Mouse (Mus musculus) CH12.LX (cell line): ENCODE results near the gene Clic5. TPM values are rescaled to one million over a fixed set of nuclear protein-coding genes. Genes with fewer than 3 reads are reported as not detected.

Experiments
- DNase-seq: peaks from one replicate; pipeline ENCODE4 v3.0.0-alpha.2; 2013; ENCODE audit errors: extremely low read depth
- H3K27ac ChIP-seq: 2 replicates; pipeline ENCODE4 v1.5.1; 2012; ENCODE audit warnings: low read depth, mild to moderate bottlenecking, control low read depth, moderate library complexity; ENCODE audit not compliant: insufficient read depth
- H3K27me3 ChIP-seq: replicated peaks from 2 replicates; pipeline ENCODE3; 2012; ENCODE audit warnings: inconsistent platforms
- H3K36me3 ChIP-seq, 2 experiments: replicated peaks in 1 of 2; 2 replicates each; pipeline versions ENCODE3 to v1.6.1; 2012; ENCODE audit warnings: inconsistent platforms in 1 of 2, low read length in 1 of 2, mild to moderate bottlenecking in 1 of 2, mixed read lengths in 1 of 2, moderate library complexity in 1 of 2; ENCODE audit not compliant: control insufficient read depth in 1 of 2, insufficient read depth in 1 of 2
- H3K4me1 ChIP-seq, 2 experiments: 2 replicates each; pipeline ENCODE4 v1.6.1; 2012; ENCODE audit warnings: inconsistent platforms in 1 of 2, moderate library complexity in 1 of 2; ENCODE audit not compliant: insufficient read depth in 2 of 2, control insufficient read depth in 1 of 2
- H3K4me2 ChIP-seq: 2 replicates; pipeline ENCODE4 v1.6.1; 2012; ENCODE audit warnings: low read depth, mild to moderate bottlenecking, control low read depth; ENCODE audit not compliant: poor library complexity, insufficient read depth, severe bottlenecking
- H3K4me3 ChIP-seq, 3 experiments: fragments of 150-350 bp in 1 of 3; sonication (generic) in 1 of 3; replicated peaks in 1 of 3; 2 replicates each; pipeline versions ENCODE3 to v1.5.1; 2011 to 2012; ENCODE audit warnings: low read depth in 2 of 3, low read length in 2 of 3, mild to moderate bottlenecking in 2 of 3, moderate library complexity in 2 of 3, control low read depth in 1 of 3, improper control_type of control experiment in 1 of 3, inconsistent platforms in 1 of 3, mixed read lengths in 1 of 3; ENCODE audit not compliant: poor library complexity in 1 of 3
- H3K79me2 ChIP-seq: replicated peaks from 2 replicates; pipeline ENCODE4 v1.6.1; 2012; ENCODE audit warnings: mild to moderate bottlenecking, moderate library complexity; ENCODE audit not compliant: control insufficient read depth, poor library complexity, insufficient read depth, severe bottlenecking; ENCODE audit errors: extremely low read depth
- H3K9ac ChIP-seq: 2 replicates; pipeline ENCODE4 v1.6.1; 2012; ENCODE audit warnings: low read depth, mild to moderate bottlenecking, control low read depth, moderate library complexity; ENCODE audit not compliant: insufficient read depth
- H3K9me3 ChIP-seq: replicated peaks from 2 replicates; pipeline ENCODE3; 2012; ENCODE audit warnings: low read length, inconsistent platforms, mixed read lengths
- BHLHE40 ChIP-seq: IDR thresholded peaks from 2 replicates; pipeline ENCODE4 v1.6.1; 2011; ENCODE audit warnings: mild to moderate bottlenecking, low read depth, low read length, improper control_type of control experiment
- CHD1 ChIP-seq: IDR thresholded peaks from 2 replicates; pipeline ENCODE4 v1.6.1; 2012; ENCODE audit warnings: low read depth, low read length, improper control_type of control experiment, inconsistent platforms
- CHD2 ChIP-seq: IDR thresholded peaks from 2 replicates; pipeline ENCODE4 v1.6.1; 2011; ENCODE audit warnings: low read length, improper control_type of control experiment
- CTCF ChIP-seq, 2 experiments: IDR thresholded peaks in 1 of 2; conservative IDR thresholded peaks in 1 of 2; 2 replicates each; pipeline ENCODE4 v1.5.1; 2011 to 2012; ENCODE audit warnings: low read depth in 2 of 2, low read length in 2 of 2, improper control_type of control experiment in 1 of 2, inconsistent platforms in 1 of 2, mild to moderate bottlenecking in 1 of 2, moderate library complexity in 1 of 2
- E2F4 ChIP-seq: IDR thresholded peaks from 2 replicates; pipeline ENCODE4 v1.6.1; 2011; ENCODE audit warnings: low read depth, low read length, improper control_type of control experiment; ENCODE audit not compliant: insufficient replicate concordance
- ELF1 ChIP-seq: IDR thresholded peaks from 2 replicates; pipeline ENCODE4 v1.6.1; 2014; ENCODE audit warnings: low read depth, mild to moderate bottlenecking, inconsistent platforms, low read length, improper control_type of control experiment
- EP300 ChIP-seq: IDR thresholded peaks from 2 replicates; pipeline ENCODE4 v1.6.1; 2011; ENCODE audit warnings: low read length, improper control_type of control experiment
- ETS1 ChIP-seq: conservative IDR thresholded peaks from 2 replicates; pipeline ENCODE4 v1.6.1; 2012; ENCODE audit warnings: low read depth, mild to moderate bottlenecking, inconsistent platforms, low read length, improper control_type of control experiment, moderate library complexity
- HCFC1 ChIP-seq: IDR thresholded peaks from 2 replicates; pipeline ENCODE4 v1.6.1; 2012; ENCODE audit warnings: low read depth, mild to moderate bottlenecking, inconsistent platforms, low read length, improper control_type of control experiment
- JUN ChIP-seq: IDR thresholded peaks from 2 replicates; pipeline ENCODE4 v1.6.1; 2011; ENCODE audit warnings: low read depth, mild to moderate bottlenecking, low read length, improper control_type of control experiment, moderate library complexity; ENCODE audit not compliant: insufficient read depth
- JUND ChIP-seq: conservative IDR thresholded peaks from 2 replicates; pipeline ENCODE4 v1.6.1; 2011; ENCODE audit warnings: low read depth, low read length, improper control_type of control experiment
- KAT2A ChIP-seq: IDR thresholded peaks from 2 replicates; pipeline ENCODE4 v1.6.1; 2012; ENCODE audit warnings: low read length, improper control_type of control experiment, inconsistent platforms; ENCODE audit not compliant: insufficient replicate concordance
- MAFK ChIP-seq: IDR thresholded peaks from 2 replicates; pipeline ENCODE4 v1.6.1; 2011; ENCODE audit warnings: low read length, improper control_type of control experiment; ENCODE audit not compliant: insufficient replicate concordance
- MAZ ChIP-seq: IDR thresholded peaks from 2 replicates; pipeline ENCODE4 v1.6.1; 2012; ENCODE audit warnings: low read depth, mild to moderate bottlenecking, inconsistent platforms, low read length, improper control_type of control experiment, moderate library complexity
- MYC ChIP-seq: IDR thresholded peaks from 2 replicates; pipeline ENCODE4 v1.6.1; 2011; ENCODE audit warnings: low read depth, mild to moderate bottlenecking, improper control_type of control experiment, low read length
- NELFE ChIP-seq: IDR thresholded peaks from 2 replicates; pipeline ENCODE4 v1.6.1; 2011; ENCODE audit warnings: low read depth, low read length, improper control_type of control experiment
- NRF1 ChIP-seq: IDR thresholded peaks from 2 replicates; pipeline ENCODE4 v1.6.1; 2014; ENCODE audit warnings: low read depth, mild to moderate bottlenecking, inconsistent platforms, low read length, improper control_type of control experiment, moderate library complexity
- PAX5 ChIP-seq: IDR thresholded peaks from 2 replicates; pipeline ENCODE4 v1.6.1; 2012; ENCODE audit warnings: low read length, inconsistent platforms, mixed read lengths
- POLR2A ChIP-seq: IDR thresholded peaks from 2 replicates; pipeline ENCODE4 v1.6.1; 2011; ENCODE audit warnings: low read depth, mild to moderate bottlenecking, improper control_type of control experiment, low read length
- POLR2AphosphoS2 ChIP-seq: IDR thresholded peaks from 2 replicates; pipeline ENCODE4 v1.6.1; 2011; ENCODE audit warnings: low read depth, low read length, improper control_type of control experiment
- RAD21 ChIP-seq: IDR thresholded peaks from 2 replicates; pipeline ENCODE4 v1.6.1; 2011; ENCODE audit warnings: low read depth, mild to moderate bottlenecking, low read length, improper control_type of control experiment, moderate library complexity
- RCOR1 ChIP-seq: conservative IDR thresholded peaks from 2 replicates; pipeline ENCODE4 v1.6.1; 2012; ENCODE audit warnings: low read depth, mild to moderate bottlenecking, inconsistent platforms, low read length, improper control_type of control experiment
- SIN3A ChIP-seq: IDR thresholded peaks from 2 replicates; pipeline ENCODE4 v1.6.1; 2012; ENCODE audit warnings: low read length, improper control_type of control experiment, inconsistent platforms
- TBP ChIP-seq: conservative IDR thresholded peaks from 2 replicates; pipeline ENCODE4 v1.6.1; 2011; ENCODE audit warnings: low read depth, low read length, improper control_type of control experiment
- TCF12 ChIP-seq: IDR thresholded peaks from 2 replicates; pipeline ENCODE4 v1.6.1; 2014; ENCODE audit warnings: low read depth, mild to moderate bottlenecking, inconsistent platforms, low read length, improper control_type of control experiment
- USF1 ChIP-seq: IDR thresholded peaks from 2 replicates; pipeline ENCODE4 v1.6.1; 2014; ENCODE audit warnings: low read depth, mild to moderate bottlenecking, inconsistent platforms, low read length, improper control_type of control experiment
- ZKSCAN1 ChIP-seq: IDR thresholded peaks from 2 replicates; pipeline ENCODE4 v1.6.1; 2012; ENCODE audit warnings: low read depth, inconsistent platforms, low read length, improper control_type of control experiment, borderline replicate concordance
- ZMIZ1 ChIP-seq: IDR thresholded peaks from 2 replicates; pipeline ENCODE4 v1.6.1; 2012; ENCODE audit warnings: low read depth, mild to moderate bottlenecking, inconsistent platforms, low read length, improper control_type of control experiment
- ZNF384 ChIP-seq: IDR thresholded peaks from 2 replicates; pipeline ENCODE4 v1.6.1; 2012; ENCODE audit warnings: low read depth, low read length, improper control_type of control experiment, inconsistent platforms
- dilution Hi-C: fragments of 300-500 bp; cut with MboI; formaldehyde crosslinking; loops from 2 replicates; pipeline ENCODE4 v1.14.3; 2020; ENCODE audit warnings: low sequenced_read_pairs; ENCODE audit not compliant: extremely low pct_unique_long_range_greater_than_20kb, extremely low pct_ligation_motif_present
- in situ Hi-C: fragments of 300-500 bp; cut with MboI; formaldehyde crosslinking; loops from 3 replicates; pipeline ENCODE4 v1.14.3; 2019; ENCODE audit warnings: low sequenced_read_pairs, low pct_ligation_motif_present, low pct_unique_long_range_greater_than_20kb, mixed read lengths
- polyA plus RNA-seq: library from polyadenylated mRNA; unstranded; fragments of >175 nt; gene quantifications from 2 replicates; pipeline ENCODE4 v1.2.1, GENCODE M21; 2012; ENCODE audit warnings: low read depth; ENCODE audit not compliant: insufficient read length
- total RNA-seq, 2 experiments: library from RNA; depleted of rRNA; stranded (reverse); fragments of 300-350 nt in 1 of 2; fragments of >200 nt in 1 of 2; gene quantifications; 2 replicates each; pipeline ENCODE4 v1.2.3; 2012 to 2014

The Clic5 gene
- total and polyA plus RNA-seq, 3 experiments = not detected

- H3K9ac ChIP-seq = no peak overlapping the region
- H3K4me1 ChIP-seq = peaks cover 3% of the 10 kb centered on the region in 2 experiments; a peak in 2 of 4 replicates
- no peak for TF ChIP-seq ZNF384
- no peak for TF ChIP-seq MAFK
- TF ChIP-seq TBP = no peak
- no peak for TF ChIP-seq SIN3A
- no peak for TF ChIP-seq MYC
- TF ChIP-seq PAX5 = no peak
- no peak for TF ChIP-seq USF1
- TF ChIP-seq NRF1 = no peak
- no peak for TF ChIP-seq ZMIZ1
- TF ChIP-seq JUND = no peak
- TF ChIP-seq CHD2 = no peak
- TF ChIP-seq NELFE = no peak
- TF ChIP-seq POLR2AphosphoS2 = no peak
- TF ChIP-seq ELF1 = no peak
- TF ChIP-seq HCFC1 = no peak
- TF ChIP-seq POLR2A = no peak
- TF ChIP-seq BHLHE40 = no peak
- TF ChIP-seq RAD21 = no peak
- TF ChIP-seq RCOR1 = no peak
- TF ChIP-seq E2F4 = no peak
- TF ChIP-seq, all 38 proteins: peak for 0
- no peaks in the 10 kb centered on the region for H3K79me2 ChIP-seq
- no peak overlapping the region for H3K4me2 ChIP-seq
- H3K27me3 ChIP-seq = peaks cover 10% of the 10 kb centered on the region
- dilution Hi-C loops = no loop called here
- no peak overlapping the region for H3K4me3 ChIP-seq
- H3K9me3 ChIP-seq = peaks cover 3% of the 10 kb centered on the region
- in situ Hi-C loops = no loop called here
- H3K27ac ChIP-seq = no peak overlapping the region
- no peaks in the 10 kb centered on the region for H3K36me3 ChIP-seq
- no peak for DNase-seq
These were observed 25.4 kb upstream of the Clic5 start for GRCm38 (mm10) chr17:44162935-44163334.

- Histone ChIP-seq H3K4me3 (no peak overlapping the region), H3K79me2 (no peaks in the 10 kb centered on the region), H3K9ac (no peak overlapping the region), H3K4me2 (0 out of 2 replicates have a peak overlapping the region, but pooled peaks have one; percentile 45), H3K4me1 (peaks cover 3% of the 10 kb centered on the region in 2 experiments; a peak in 2 of 4 replicates), H3K9me3 (no peaks in the 10 kb centered on the region), H3K27ac (no peak overlapping the region), H3K27me3 (peaks cover 5% of the 10 kb centered on the region), H3K36me3 (no peaks in the 10 kb centered on the region)
- TF ChIP-seq E2F4 (no peak), CHD1 (no peak), EP300 (no peak), ZKSCAN1 (no peak), TCF12 (no peak), BHLHE40 (peak; percentile 26; the same call in 1 of the 2 replicates), RAD21 (no peak), ZNF384 (no peak), PAX5 (no peak), POLR2AphosphoS2 (no peak), MAZ (no peak), CTCF (conservative IDR thresholded peaks at IDR 0.05 in 1 of 2, IDR thresholded peaks at IDR 0.05 in 1 of 2; ENCODE audit: low read depth in 2 of 2, low read length in 2 of 2) (peak; percentile 15 to 45; a peak in 2 of 4 replicates), USF1 (no peak), RCOR1 (no peak), ZMIZ1 (no peak), ETS1 (no peak), JUN (no peak), KAT2A (no peak), ELF1 (peak; percentile 32)
- DNase-seq = peak; percentile 22
- in situ Hi-C loops (no loop called here), dilution Hi-C loops (no loop called here)
These were observed 22.5 kb upstream of the Clic5 start for GRCm38 (mm10) chr17:44165730-44166347.
